Mouse (Mus musculus): ENCODE measurements at regions not wholly inside any gene's neighbourhood (a gene's known extent, or its start where the extent isn't known, plus 50 kb on each side); places are given as distances from the start of the nearest gene placed in this dataset.

DNA sequence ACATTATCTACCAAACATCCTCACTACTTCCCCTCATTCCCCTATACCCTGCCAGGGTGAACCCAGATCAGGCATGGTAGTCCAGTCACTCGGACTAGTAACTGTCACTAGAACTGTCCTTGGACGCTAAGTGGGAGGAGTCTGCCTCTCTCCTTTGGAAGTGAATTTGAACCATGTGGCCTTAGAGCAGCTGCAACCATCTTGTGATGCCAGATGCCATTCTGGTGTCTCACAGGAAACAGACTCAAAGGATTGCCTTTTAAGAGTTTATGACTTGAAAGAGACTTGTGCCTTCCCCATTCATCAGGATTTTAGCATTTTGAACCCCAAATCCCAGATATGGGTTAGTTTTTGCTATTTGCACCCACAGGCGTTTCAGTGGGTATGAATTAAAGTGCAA, 56.9 kb upstream of the Sestd1 start:
- TF ChIP-seq CTCF (IDR thresholded peaks at IDR 0.05; ENCODE audit: low read depth) (no peak), EP300 (optimal IDR thresholded peaks at IDR 0.05) (no peak)
